Mouse (Mus musculus) midbrain, embryonic 14.5 days (tissue): ENCODE measurements around the gene Oser1. TPM values are rescaled to one million over a fixed set of nuclear protein-coding genes. Genes with fewer than 3 reads are reported as not detected.
"Not testable (repeated sequence)": the region's sequence is repeated elsewhere in the genome, so short reads cannot be mapped to it uniquely, and the experiment has no call there.

Source experiments
- ATAC-seq: fragments of 200-750 bp; cut with Nextera tagmentation; 2 replicates; pipeline ENCODE4 v1.8.0; 2017; ENCODE audit warnings: moderate number of reproducible peaks, moderate library complexity; ENCODE audit not compliant: low FRiP score, low TSS enrichment
- DNase-seq: peaks from one replicate; pipeline ENCODE4 v3.0.0-alpha.2; 2015
- H3K27ac ChIP-seq: fragments of 300-500 bp; sonication (generic); replicated peaks from 2 replicates; pipeline ENCODE4 v1.5.1; 2014; ENCODE audit warnings: mild to moderate bottlenecking, low read depth, low read length, moderate library complexity
- H3K27me3 ChIP-seq: fragments of 300-500 bp; sonication (generic); 2 replicates; pipeline ENCODE4 v1.6.1; 2014; ENCODE audit warnings: low read length, control low read depth, mixed read lengths; ENCODE audit not compliant: control insufficient read depth, insufficient read depth
- H3K36me3 ChIP-seq: fragments of 300-500 bp; sonication (generic); 2 replicates; pipeline ENCODE4 v1.6.1; 2014; ENCODE audit warnings: low read length, control low read depth; ENCODE audit not compliant: control insufficient read depth, insufficient read depth
- H3K4me1 ChIP-seq: fragments of 300-500 bp; sonication (generic); 2 replicates; pipeline ENCODE4 v1.6.1; 2014; ENCODE audit warnings: mild to moderate bottlenecking, antibody characterized with exemption, low read length, control low read depth; ENCODE audit not compliant: control insufficient read depth, insufficient read depth
- H3K4me2 ChIP-seq: fragments of 300-500 bp; sonication (generic); 2 replicates; pipeline ENCODE4 v1.6.1; 2014; ENCODE audit warnings: mild to moderate bottlenecking, low read length, moderate library complexity
- H3K4me3 ChIP-seq: fragments of 300-500 bp; sonication (generic); replicated peaks from 2 replicates; pipeline ENCODE4 v1.5.1; 2014; ENCODE audit warnings: low read depth, low read length
- H3K9ac ChIP-seq: fragments of 300-500 bp; sonication (generic); replicated peaks from 2 replicates; pipeline ENCODE4 v1.6.1; 2014; ENCODE audit warnings: mild to moderate bottlenecking, low read length, moderate library complexity
- H3K9me3 ChIP-seq: fragments of 300-500 bp; sonication (generic); 2 replicates; pipeline ENCODE4 v1.6.1; 2016; ENCODE audit warnings: low read length, control low read depth, mixed read lengths; ENCODE audit not compliant: control insufficient read depth
- WGBS: fragments of 180-500 bp; shearing (Covaris S2); extraction: QIAGEN DNeasy Blood & Tissue Kit; methylation state at CpG from one replicate; pipeline ENCODE4 v1.1.7; 2014; 5-methylcytosine and 5-hydroxymethylcytosine counted together
- polyA plus RNA-seq: library from polyadenylated mRNA; unstranded; fragments of >200 nt; fragmentation: Nextera tagmentation; extraction: Ambion mirVana; gene quantifications from 2 replicates; pipeline ENCODE4 v1.2.1, GENCODE M21; 2014

The Oser1 gene
- polyA plus RNA-seq, 1 experiment from 2014 or later = 84.3 TPM

DNA sequence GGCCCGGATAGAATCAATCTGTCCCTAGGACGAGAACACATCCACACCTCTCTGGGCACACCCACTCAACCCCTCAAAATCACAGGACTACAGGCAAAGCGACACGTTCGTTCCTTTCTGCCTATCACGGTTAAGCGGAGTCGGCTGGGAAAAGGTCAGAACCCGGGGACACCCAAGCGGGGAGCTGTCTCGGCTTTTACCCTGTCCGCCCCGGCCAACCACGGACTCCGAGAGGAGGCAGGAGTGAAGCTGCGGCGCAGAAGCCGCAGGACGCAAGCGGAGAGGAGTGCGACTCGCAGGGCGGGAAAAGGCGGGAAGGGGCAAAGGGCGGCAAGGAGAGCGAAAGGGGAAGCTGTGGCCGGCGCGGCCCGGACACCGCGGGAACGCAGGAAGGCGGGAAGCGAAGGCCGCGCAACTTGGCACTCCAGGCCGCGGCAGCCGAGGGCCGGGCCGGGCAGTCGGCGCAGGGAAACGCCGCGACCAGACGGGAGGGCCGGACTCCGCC lies 5.6 kb downstream of the Oser1 start:
- H3K4me3 ChIP-seq = peak overlapping the region; percentile 81
- H3K4me2 ChIP-seq = peak overlapping the region; percentile 92
- H3K36me3 ChIP-seq = peaks cover 19% of the 10 kb centered on the region
- H3K4me1 ChIP-seq = peaks cover 26% of the 10 kb centered on the region
- WGBS = under 1% methylated on average over 50 of the region's 50 CpGs
- no peaks in the 10 kb centered on the region for H3K9me3 ChIP-seq
- no peak for DNase-seq
- peak overlapping the region; percentile 71 for H3K27ac ChIP-seq
- no peaks in the 10 kb centered on the region for H3K27me3 ChIP-seq
- ATAC-seq = peak; percentile 64
- peak overlapping the region; percentile 68 for H3K9ac ChIP-seq

DNA sequence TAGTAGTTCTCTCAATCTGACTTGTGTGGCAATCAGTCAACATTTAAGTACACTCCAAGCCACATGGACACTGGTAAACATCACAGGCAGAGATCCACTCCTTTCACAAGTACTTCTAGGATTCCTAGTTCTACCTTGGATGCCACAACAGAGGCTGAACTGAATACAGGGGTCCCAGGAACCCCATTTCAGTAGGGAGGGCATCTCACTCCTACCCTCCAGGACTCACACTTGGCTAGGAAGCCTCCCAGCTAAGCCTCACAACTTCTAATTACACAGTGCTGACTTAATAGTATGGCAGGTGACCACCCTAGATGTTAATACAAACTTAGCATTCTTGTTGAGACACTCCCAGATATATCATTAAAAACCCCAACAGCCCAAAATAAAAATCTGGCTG lies 6.7 kb downstream of the Oser1 start:
- H3K9ac ChIP-seq = no peak overlapping the region
- peaks cover 26% of the 10 kb centered on the region for H3K4me1 ChIP-seq
- peak overlapping the region; percentile 81 for H3K4me3 ChIP-seq
- no peaks in the 10 kb centered on the region for H3K27me3 ChIP-seq
- ATAC-seq = no peak
- H3K9me3 ChIP-seq = no peaks in the 10 kb centered on the region
- DNase-seq = no peak
- no peak overlapping the region for H3K27ac ChIP-seq
- peak overlapping the region; percentile 92 for H3K4me2 ChIP-seq
- peaks cover 24% of the 10 kb centered on the region for H3K36me3 ChIP-seq

DNA sequence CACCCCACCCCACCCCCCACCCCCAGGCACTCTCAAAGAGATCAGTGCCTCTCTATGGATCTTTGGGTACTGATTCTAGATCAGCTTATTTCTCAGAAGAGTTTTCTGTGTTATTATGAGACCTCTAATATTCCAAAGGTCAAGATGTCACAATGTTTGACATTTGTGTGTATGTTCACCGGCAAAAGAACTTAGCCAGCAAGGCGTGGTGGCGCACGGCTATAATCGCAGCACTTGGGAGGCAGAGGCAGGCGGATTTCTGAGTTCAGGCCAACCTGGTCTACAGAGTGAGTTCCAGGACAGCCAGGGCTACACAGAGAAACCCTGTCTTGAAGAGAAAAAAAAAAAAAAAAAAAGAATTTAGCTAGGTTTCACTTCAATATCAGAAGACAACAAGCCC lies 7.5 kb downstream of the Oser1 start:
- H3K9ac ChIP-seq = no peak overlapping the region
- DNase-seq (no peak), ATAC-seq (no peak)
- H3K9me3 ChIP-seq = no peaks in the 10 kb centered on the region
- H3K4me1 ChIP-seq = peaks cover 26% of the 10 kb centered on the region
- H3K36me3 ChIP-seq = peaks cover 27% of the 10 kb centered on the region
- H3K4me3 ChIP-seq = no peak overlapping the region
- WGBS = 93% methylated on average over 6 of the region's 6 CpGs
- H3K4me2 ChIP-seq = no peak overlapping the region
- no peak overlapping the region for H3K27ac ChIP-seq
- no peaks in the 10 kb centered on the region for H3K27me3 ChIP-seq

DNA sequence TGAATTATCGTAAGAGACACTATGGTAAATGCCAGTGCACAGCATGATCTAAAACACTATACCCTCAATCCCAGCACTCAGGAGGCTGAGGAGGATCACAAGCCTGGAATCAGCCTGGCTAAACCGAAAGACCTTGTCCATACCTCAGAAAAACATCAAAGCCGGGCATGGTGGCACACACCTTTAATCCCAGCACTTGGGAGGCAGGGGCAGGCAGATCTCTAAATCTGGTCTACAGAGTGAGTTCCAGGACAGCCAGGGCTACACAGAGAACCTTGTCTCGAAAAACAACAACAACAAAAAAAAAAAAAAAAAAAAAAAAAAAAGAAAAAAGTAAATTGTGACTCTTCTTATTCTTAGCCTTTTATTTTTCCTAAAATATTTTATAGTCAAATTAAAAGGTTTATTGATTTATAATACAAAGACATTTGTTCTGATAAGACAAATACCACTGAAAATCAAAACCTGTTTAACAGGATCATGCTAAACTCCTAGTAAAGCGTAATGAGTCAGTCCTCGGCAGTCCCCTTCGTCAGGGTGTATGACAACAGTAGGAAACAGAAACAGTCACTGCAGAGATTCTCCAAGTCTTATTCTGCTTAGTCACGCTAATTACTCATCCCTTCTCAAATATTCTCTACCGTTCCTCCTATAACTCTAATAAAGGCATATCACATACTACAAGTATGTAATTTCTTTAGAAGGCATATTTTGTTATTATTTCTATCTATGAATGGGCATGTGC lies 11.5 kb downstream of the Oser1 start:
- no peak overlapping the region for H3K27ac ChIP-seq
- H3K4me3 ChIP-seq = no peak overlapping the region
- no peak overlapping the region for H3K9ac ChIP-seq
- H3K4me1 ChIP-seq = peaks cover 7% of the 10 kb centered on the region
- no peak overlapping the region for H3K4me2 ChIP-seq
- 94% methylated on average over 9 of the region's 9 CpGs for WGBS
- no peaks in the 10 kb centered on the region for H3K9me3 ChIP-seq
- no peaks in the 10 kb centered on the region for H3K27me3 ChIP-seq
- DNase-seq (no peak), ATAC-seq (no peak)
- H3K36me3 ChIP-seq = peaks cover 64% of the 10 kb centered on the region

DNA sequence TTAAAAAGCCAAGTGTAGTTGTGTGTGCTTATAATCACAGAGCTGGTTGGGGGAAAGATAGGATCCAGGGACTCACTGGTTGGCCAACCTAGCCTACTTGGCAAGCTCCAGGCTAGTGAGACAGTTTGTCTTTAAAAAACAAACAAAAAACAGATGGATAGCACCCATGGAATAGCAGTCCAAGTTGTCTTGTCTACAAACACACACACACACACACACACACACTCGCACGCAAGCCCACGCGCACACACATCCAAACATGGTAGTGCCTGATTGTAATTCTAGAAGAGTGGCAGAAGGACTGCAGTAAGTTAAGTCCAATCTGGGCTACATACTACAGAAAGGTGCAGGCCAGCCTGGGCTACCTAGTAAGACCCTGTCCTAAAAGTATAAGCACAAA lies 12.1 kb downstream of the Oser1 start:
- Histone ChIP-seq H3K4me2 (no peak overlapping the region), H3K27ac (no peak overlapping the region), H3K9me3 (no peaks in the 10 kb centered on the region), H3K27me3 (no peaks in the 10 kb centered on the region), H3K9ac (no peak overlapping the region), H3K4me1 (0 out of 2 replicates have a peak, but pooled peaks cover under 1% of the 10 kb centered on the region), H3K36me3 (peaks cover 67% of the 10 kb centered on the region), H3K4me3 (no peak overlapping the region)
- ATAC-seq (no peak), DNase-seq (no peak)
- WGBS = 95% methylated on average over 4 of the region's 4 CpGs

DNA sequence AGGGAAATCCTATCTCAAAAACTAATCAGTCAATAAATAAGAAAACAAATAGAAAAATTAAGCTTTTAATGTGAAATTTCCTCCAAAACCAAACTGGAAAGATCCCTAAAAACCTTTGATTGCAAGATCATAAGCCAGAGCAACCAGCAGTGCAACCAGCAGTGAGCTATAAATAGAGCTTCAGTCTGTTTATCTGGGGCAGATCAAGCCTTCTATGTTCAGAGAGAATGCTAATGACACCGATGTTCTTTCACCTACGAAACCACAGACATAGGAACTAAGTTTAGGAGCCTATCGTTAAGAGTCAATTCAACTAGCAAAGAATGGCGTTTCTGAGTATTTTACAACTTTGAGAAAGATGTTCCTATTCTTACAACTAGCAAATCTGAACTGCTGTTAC lies 12.7 kb downstream of the Oser1 start:
- ATAC-seq (no peak), DNase-seq (no peak)
- no peak overlapping the region for H3K27ac ChIP-seq
- H3K4me3 ChIP-seq = no peak overlapping the region
- no peak overlapping the region for H3K4me2 ChIP-seq
- 97% methylated on average over 4 of the region's 4 CpGs for WGBS
- no peaks in the 10 kb centered on the region for H3K27me3 ChIP-seq
- peaks cover 73% of the 10 kb centered on the region for H3K36me3 ChIP-seq
- no peaks in the 10 kb centered on the region for H3K9me3 ChIP-seq
- H3K4me1 ChIP-seq = no peaks in the 10 kb centered on the region
- no peak overlapping the region for H3K9ac ChIP-seq

DNA sequence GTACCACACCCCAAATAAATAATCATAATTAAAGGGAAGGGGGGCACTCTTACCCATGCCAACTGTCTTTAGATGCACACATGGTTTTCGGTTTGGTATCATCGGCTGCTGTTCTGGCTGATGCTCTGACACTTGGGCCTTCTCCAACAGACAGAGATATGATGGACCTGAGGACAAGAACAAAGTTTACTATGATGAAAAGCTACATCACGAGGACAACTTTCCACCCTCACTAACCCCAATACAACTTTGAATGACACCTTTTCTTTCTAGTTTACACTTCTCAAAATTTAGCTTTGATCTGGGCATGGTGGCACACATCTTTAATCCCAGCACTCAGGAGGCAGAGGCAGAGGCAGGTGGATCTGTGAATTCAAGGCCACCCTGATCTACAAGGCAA lies 13.2 kb downstream of the Oser1 start:
- not testable (repeated sequence) for H3K27ac ChIP-seq, H3K4me2 ChIP-seq, H3K9me3 ChIP-seq, ATAC-seq, H3K4me3 ChIP-seq, DNase-seq, H3K4me1 ChIP-seq, H3K27me3 ChIP-seq, H3K9ac ChIP-seq
- 93% methylated on average over 3 of the region's 3 CpGs for WGBS
- peaks cover 73% of the 10 kb centered on the region for H3K36me3 ChIP-seq

DNA sequence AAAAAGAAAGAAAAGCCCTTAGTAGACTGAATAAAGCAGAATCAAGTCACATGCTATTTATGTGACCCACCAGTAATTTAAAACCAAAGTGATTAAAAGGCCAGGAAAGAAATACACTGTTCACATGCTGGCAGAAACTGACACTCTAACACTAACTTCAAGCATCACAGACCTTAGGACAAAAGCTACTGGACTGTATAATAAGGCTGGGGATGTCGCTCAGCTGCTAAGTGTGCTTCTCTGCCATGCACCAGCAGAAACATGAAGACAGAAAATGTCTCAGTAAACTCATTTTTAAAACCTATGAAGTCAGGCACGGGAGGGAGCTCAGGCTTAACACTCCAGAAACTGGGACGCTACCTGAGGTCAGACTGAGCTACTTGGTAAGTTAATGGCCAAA lies 14.3 kb downstream of the Oser1 start:
- H3K4me3 ChIP-seq = no peak overlapping the region
- H3K4me1 ChIP-seq = no peaks in the 10 kb centered on the region
- no peak for DNase-seq
- no peak overlapping the region for H3K27ac ChIP-seq
- no peak overlapping the region for H3K4me2 ChIP-seq
- no peak overlapping the region for H3K9ac ChIP-seq
- no peaks in the 10 kb centered on the region for H3K9me3 ChIP-seq
- no peaks in the 10 kb centered on the region for H3K27me3 ChIP-seq
- peaks cover 76% of the 10 kb centered on the region for H3K36me3 ChIP-seq
- WGBS = 93% methylated on average over 3 of the region's 3 CpGs
- ATAC-seq = no peak
